Mouse (Mus musculus): Measurements from ENCODE around the gene Fam90a1a. TPM values are rescaled to one million over a fixed set of nuclear protein-coding genes. Genes with fewer than 3 reads are reported as not detected.
"Not testable (repeated sequence)": the region's sequence is repeated elsewhere in the genome, so short reads cannot be mapped to it uniquely, and the experiment has no call there.

Gene Fam90a1a
- not detected in 2 replicates for polyA plus RNA-seq (2015; fragmentation: Nextera tagmentation; extraction: Ambion mirVana)

DNA sequence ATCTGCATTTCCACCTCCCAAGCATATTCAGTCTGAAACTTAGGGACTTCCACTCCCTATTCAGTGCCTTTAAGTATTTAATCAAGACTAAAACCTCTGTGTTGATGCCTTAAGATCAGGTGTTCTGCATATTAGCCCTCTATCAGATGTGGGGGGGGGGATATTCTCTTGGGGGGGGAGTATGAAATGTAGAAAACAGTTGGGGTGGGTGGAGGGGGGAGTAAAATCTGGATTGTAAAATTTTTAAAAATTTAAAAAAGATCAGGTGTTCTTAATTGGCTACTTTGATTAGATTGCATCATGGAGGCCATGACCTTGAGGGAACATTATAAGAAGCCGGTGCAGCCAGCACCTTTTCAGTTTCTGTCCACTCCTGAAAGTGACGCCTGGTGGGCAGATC, at the start of gene Fam90a1a:
TSS of gene Fam90a1a (plus strand) at position 301 of the 400 bp plus-strand sequence.
- Histone ChIP-seq H3K4me1 (replicated peaks) (no peaks in the 10 kb centered on the region), H3K4me3 (replicated peaks) (no peak within 1 kb of the TSS), H3K4me2 (no peak within 1 kb of the TSS), H3K9me3 (replicated peaks) (no peaks in the 10 kb centered on the region), H3K9ac (no peak within 1 kb of the TSS), H3K36me3 (no peaks in the 10 kb centered on the region), H3K27ac (no peak within 1 kb of the TSS), H3K27me3 (no peaks in the 10 kb centered on the region)
- no peak for ATAC-seq (ENCODE audit: low read depth)
- DNase-seq: no peak
- 80% methylated on average over 2 of the region's 2 CpGs for WGBS (ENCODE audit: insufficient replicate concordance)

DNA sequence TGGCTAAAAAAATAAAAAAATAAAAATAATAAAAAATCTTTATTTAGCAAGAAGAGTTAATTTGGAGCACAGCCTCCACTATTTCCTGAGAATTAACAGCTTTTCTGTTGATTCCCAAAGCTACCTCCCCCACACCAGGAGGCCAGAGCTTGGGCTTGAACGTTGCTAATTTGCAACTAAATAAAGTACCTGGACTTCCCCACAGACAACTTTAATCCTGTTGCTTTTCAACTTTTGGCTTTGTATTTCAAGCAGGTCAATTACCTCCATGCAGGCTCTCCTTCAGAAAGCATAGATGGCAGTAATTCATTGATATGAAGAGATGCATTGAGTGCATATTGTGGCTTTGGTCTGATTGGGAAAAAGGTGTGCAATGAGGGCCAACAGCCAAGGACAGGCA, 46.6 kb upstream of the Fam90a1a start:
- no peaks in the 10 kb centered on the region for H3K36me3 ChIP-seq
- no peak overlapping the region for H3K9ac ChIP-seq
- ATAC-seq (ENCODE audit: low read depth) (no peak), DNase-seq (no peak)
- no peak overlapping the region for H3K4me3 ChIP-seq (replicated peaks)
- H3K27ac ChIP-seq: no peak overlapping the region
- WGBS (ENCODE audit: insufficient replicate concordance): 22% methylated on average over 1 of the region's 1 CpGs
- no peaks in the 10 kb centered on the region for H3K9me3 ChIP-seq (replicated peaks)
- no peak overlapping the region for H3K4me2 ChIP-seq
- H3K27me3 ChIP-seq: no peaks in the 10 kb centered on the region
- no peaks in the 10 kb centered on the region for H3K4me1 ChIP-seq (replicated peaks)

DNA sequence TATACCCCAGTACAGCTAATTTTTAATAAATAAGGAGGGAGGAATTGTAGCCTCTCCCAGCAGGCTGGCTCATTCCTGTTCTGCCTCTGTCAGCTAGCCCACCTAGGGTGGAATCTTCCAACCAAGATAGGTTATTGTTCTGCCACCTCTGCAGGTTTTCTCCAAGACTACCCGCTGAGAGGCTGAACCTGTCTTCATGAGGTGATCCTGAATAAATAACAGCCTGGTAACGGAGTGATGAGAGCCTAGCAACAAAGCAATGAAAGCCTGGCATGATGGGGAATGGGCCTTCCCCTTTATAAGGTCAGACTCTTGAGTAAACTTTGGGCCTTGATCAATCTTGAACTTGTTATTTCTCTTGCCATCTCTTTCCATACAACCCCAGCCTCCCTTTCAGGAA, 46.0 kb upstream of the Fam90a1a start:
- 20% methylated on average over 2 of the region's 2 CpGs for WGBS (ENCODE audit: insufficient replicate concordance)

DNA sequence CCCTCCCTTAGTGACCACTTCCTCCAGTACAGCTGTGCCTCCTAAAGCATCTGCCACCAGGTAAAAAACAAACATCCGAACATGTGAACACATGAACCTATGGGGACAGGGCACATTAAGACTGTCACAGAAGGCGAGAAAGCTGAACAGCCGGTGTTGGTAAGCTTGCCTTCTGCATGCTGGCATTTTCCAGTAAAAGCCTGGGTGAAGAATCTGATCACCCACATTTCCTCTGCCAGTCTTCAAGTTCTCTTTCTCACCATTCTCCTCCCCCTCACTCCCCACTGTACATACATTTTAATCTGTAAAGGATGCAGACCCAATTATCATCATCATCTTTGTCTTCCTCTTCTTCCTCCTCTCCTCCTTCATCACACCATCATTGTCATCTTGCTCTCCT, 42.9 kb upstream of the Fam90a1a start:
- ATAC-seq (ENCODE audit: low read depth): no peak
- WGBS (ENCODE audit: insufficient replicate concordance): 68% methylated on average over 3 of the region's 3 CpGs

More for the DNA sequence above, 46.0 kb upstream of the Fam90a1a start:
- Histone ChIP-seq H3K27me3 (no peaks in the 10 kb centered on the region), H3K4me1 (replicated peaks) (no peaks in the 10 kb centered on the region), H3K9me3 (replicated peaks) (no peaks in the 10 kb centered on the region), H3K9ac (no peak overlapping the region), H3K36me3 (no peaks in the 10 kb centered on the region), H3K4me3 (replicated peaks) (no peak overlapping the region), H3K27ac (no peak overlapping the region), H3K4me2 (no peak overlapping the region)
- ATAC-seq (ENCODE audit: low read depth) (no peak), DNase-seq (no peak)

DNA sequence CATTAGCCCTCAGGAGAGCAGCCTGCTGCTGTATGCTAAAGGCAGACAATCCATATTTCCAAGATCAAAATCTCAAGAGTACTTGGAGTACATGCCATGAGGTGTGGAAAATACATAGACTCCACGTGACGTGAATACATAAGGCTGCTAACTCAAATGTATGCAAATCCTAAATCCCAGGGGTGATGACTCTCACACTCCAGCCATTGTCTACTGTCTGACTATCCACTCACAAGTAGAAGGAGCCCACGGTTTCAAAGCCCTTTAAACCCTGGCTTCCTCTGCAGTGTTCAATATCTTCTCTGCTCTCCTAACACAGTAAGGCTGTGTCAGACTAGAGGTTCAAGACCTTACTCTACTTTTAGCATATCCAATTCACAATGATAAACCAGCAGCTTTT, 27.8 kb upstream of the Fam90a1a start:
- not testable (repeated sequence) for ATAC-seq (ENCODE audit: low read depth); H3K27ac ChIP-seq; H3K4me2 ChIP-seq; H3K36me3 ChIP-seq; H3K9me3 ChIP-seq (replicated peaks); H3K27me3 ChIP-seq; DNase-seq; H3K9ac ChIP-seq; H3K4me3 ChIP-seq (replicated peaks); H3K4me1 ChIP-seq (replicated peaks)
- 80% methylated on average over 3 of the region's 3 CpGs for WGBS (ENCODE audit: insufficient replicate concordance)

More for the DNA sequence above, 42.9 kb upstream of the Fam90a1a start:
- Histone ChIP-seq H3K4me1 (replicated peaks) (no peaks in the 10 kb centered on the region), H3K4me3 (replicated peaks) (no peak overlapping the region), H3K27me3 (no peaks in the 10 kb centered on the region), H3K9ac (no peak overlapping the region), H3K9me3 (replicated peaks) (no peaks in the 10 kb centered on the region), H3K27ac (no peak overlapping the region), H3K36me3 (no peaks in the 10 kb centered on the region), H3K4me2 (no peak overlapping the region)
- DNase-seq: no peak

DNA sequence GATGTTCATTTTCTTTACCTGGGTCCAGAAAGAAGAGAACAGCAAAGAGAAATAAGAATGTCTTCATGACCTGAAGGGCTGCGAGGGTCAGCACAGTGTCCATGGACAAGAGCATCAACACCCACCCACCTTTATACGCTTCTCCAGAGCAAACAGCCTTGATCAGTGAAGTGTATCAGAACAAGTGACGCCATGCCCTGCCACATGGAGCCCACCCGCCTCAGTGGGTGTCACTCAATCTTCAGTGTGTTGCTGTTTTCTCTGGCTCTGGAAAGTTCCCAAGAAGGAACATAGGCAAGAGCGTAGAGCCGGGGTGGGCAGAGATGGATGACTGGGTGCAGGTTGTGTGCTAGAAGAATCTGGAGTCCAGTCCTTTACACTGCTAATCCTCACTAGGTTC, 25.9 kb upstream of the Fam90a1a start, which contains the start of gene Defb15:
TSS of gene Defb15 (minus strand) at position 101 of the 400 bp plus-strand sequence.
- ATAC-seq (ENCODE audit: low read depth): no peak
- Histone ChIP-seq H3K27me3 (no peaks in the 10 kb centered on the region), H3K4me3 (replicated peaks) (no peak within 1 kb of the TSS), H3K36me3 (no peaks in the 10 kb centered on the region), H3K9me3 (replicated peaks) (no peaks in the 10 kb centered on the region), H3K27ac (no peak within 1 kb of the TSS), H3K4me2 (no peak within 1 kb of the TSS), H3K4me1 (replicated peaks) (no peaks in the 10 kb centered on the region), H3K9ac (no peak within 1 kb of the TSS)
- no peak for DNase-seq
- 71% methylated on average over 6 of the region's 6 CpGs for WGBS (ENCODE audit: insufficient replicate concordance)

DNA sequence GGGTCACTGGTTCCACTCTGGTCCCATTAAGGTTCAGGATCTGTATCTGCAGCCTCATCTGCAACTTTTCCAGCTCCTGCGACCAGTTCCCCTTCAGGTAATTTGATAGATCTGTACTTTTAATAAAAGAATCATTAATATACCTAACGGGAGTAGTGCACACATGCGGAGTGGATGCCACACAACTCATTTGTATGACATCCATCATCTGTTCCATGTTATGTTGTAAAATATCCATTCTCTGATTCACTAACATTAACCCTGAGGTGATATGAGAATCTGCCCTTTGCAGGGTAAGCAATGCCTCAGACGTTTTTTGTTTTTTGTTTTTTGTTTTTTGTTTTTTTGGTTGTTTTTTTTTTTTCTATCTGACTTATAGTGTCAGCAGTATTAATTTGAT, 20.5 kb upstream of the Fam90a1a start, which contains the start of gene Defb35:
TSS of gene Defb35 (plus strand) at position 301 of the 400 bp plus-strand sequence.
- not testable (repeated sequence) for ATAC-seq (ENCODE audit: low read depth); H3K27ac ChIP-seq; DNase-seq; H3K9ac ChIP-seq; H3K27me3 ChIP-seq; H3K4me2 ChIP-seq; H3K9me3 ChIP-seq (replicated peaks); H3K36me3 ChIP-seq; H3K4me1 ChIP-seq (replicated peaks); H3K4me3 ChIP-seq (replicated peaks)
- WGBS (ENCODE audit: insufficient replicate concordance): 62% methylated on average over 4 of the region's 4 CpGs

DNA sequence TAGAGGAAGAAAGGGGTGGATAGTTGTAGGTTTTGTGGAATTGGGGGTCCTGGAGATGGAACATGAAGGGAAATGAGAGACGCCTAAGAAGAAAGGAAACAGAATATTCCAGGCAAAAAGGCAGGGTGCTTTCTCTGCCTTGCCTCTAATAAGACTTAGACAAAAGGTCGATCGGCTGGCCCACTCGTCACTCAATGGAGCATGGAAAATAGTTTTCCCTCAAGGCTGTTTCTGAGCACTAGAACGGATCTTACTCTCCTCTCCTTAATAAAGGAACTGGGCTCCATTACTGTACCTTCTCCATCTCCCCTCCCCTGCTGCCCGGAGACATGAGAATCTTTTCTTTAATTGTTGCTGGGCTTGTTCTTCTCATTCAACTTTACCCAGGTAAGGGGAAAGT, 12.1 kb upstream of the Fam90a1a start, which contains the start of gene Defb13:
TSS of gene Defb13 (plus strand) at position 301 of the 400 bp plus-strand sequence.
- H3K4me3 ChIP-seq (replicated peaks): no peak within 1 kb of the TSS
- H3K4me1 ChIP-seq (replicated peaks): no peaks in the 10 kb centered on the region
- ATAC-seq (ENCODE audit: low read depth): no peak
- H3K9ac ChIP-seq: no peak within 1 kb of the TSS
- no peak within 1 kb of the TSS for H3K4me2 ChIP-seq
- no peaks in the 10 kb centered on the region for H3K36me3 ChIP-seq
- 69% methylated on average over 6 of the region's 6 CpGs for WGBS (ENCODE audit: insufficient replicate concordance)
- no peaks in the 10 kb centered on the region for H3K27me3 ChIP-seq
- H3K27ac ChIP-seq: no peak within 1 kb of the TSS
- DNase-seq: no peak
- H3K9me3 ChIP-seq (replicated peaks): no peaks in the 10 kb centered on the region

DNA sequence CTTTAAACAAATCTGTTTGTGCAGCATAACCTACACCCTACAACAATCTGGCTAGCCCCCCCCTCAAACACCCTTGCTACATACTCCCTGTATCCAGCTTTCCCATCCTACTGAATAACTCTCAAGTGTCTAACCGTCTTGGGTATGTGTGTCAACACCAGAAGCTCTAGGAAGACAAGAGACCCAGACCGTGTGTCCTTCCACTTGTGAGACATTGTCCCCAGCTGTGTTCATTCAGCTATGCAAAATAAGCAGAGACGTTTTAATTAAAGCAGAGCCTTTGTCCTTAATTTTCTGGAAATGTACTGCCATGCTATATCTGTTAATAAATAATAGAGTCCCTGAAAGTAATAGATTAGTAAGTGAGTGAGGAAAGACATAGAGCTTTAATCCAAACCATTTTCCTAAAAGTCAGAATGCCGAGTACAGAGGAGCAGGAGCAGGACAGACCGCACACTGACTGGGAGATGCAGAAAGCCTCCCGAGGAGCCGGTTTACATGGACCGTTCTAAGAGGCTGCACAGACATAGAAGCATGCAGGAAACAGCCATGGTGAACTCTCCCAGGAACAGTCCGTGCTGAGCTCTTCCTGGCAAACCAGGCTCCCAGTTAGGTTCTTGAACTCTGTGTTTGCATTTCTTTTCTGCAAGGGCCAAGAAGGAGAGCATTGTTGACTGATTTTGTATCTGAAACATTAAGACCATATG, 11.1 kb upstream of the Fam90a1a start:
- Histone ChIP-seq H3K9me3 (replicated peaks) (no peaks in the 10 kb centered on the region), H3K36me3 (no peaks in the 10 kb centered on the region), H3K4me3 (replicated peaks) (no peak overlapping the region), H3K4me1 (replicated peaks) (no peaks in the 10 kb centered on the region), H3K27ac (no peak overlapping the region), H3K4me2 (no peak overlapping the region), H3K27me3 (no peaks in the 10 kb centered on the region), H3K9ac (no peak overlapping the region)
- WGBS (ENCODE audit: insufficient replicate concordance): 65% methylated on average over 9 of the region's 9 CpGs
- ATAC-seq (ENCODE audit: low read depth) (no peak), DNase-seq (no peak)

DNA sequence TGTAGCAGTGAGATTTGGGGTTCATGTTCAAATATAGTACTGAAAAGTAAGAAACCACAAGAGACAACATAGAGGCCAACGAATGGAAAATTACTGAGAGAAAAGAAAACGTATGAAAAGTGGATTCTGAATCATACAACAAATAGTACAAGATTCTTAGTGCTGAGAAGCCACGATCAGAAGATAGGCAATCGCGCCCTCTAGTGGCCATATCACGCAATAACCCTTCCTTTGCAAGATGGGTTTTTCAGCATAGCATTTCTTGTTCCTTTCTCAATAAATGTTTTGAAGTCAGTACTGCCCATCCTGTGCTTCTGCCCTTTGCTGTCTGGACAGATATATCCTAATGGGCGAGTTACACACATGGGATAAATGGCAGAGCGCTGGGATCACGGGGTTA, 3.2 kb upstream of the Fam90a1a start:
- DNase-seq (no peak), ATAC-seq (ENCODE audit: low read depth) (no peak)
- Histone ChIP-seq H3K27ac (no peak overlapping the region), H3K9me3 (replicated peaks) (no peaks in the 10 kb centered on the region), H3K36me3 (no peaks in the 10 kb centered on the region), H3K4me3 (replicated peaks) (no peak overlapping the region), H3K4me2 (no peak overlapping the region), H3K9ac (no peak overlapping the region), H3K27me3 (no peaks in the 10 kb centered on the region), H3K4me1 (replicated peaks) (no peaks in the 10 kb centered on the region)
- WGBS (ENCODE audit: insufficient replicate concordance): 3% methylated on average over 9 of the region's 9 CpGs

DNA sequence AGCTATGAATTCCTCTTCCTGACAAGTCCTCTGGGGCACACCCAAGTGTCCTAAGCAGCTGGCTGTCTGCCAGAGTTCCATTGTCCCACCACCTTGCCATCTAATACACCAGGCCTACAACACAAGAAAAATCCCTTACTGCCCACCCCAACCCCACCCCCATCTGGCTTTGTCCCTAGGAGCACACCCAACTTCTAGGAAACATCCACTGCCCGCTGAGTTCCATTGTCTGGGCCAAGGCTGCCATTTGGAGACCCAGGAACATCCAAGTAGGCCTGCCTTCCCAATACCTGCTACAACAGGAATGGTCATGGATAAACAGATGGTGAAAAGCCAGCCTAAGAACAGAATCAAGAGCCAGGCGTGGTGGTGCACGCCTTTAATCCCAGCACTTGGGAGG, 2.2 kb upstream of the Fam90a1a start:
- DNase-seq (no peak), ATAC-seq (ENCODE audit: low read depth) (no peak)
- H3K27me3 ChIP-seq: no peaks in the 10 kb centered on the region
- H3K4me1 ChIP-seq (replicated peaks): no peaks in the 10 kb centered on the region
- H3K9me3 ChIP-seq (replicated peaks): no peaks in the 10 kb centered on the region
- no peak overlapping the region for H3K9ac ChIP-seq
- no peak overlapping the region for H3K27ac ChIP-seq
- no peak overlapping the region for H3K4me2 ChIP-seq
- no peaks in the 10 kb centered on the region for H3K36me3 ChIP-seq
- no peak overlapping the region for H3K4me3 ChIP-seq (replicated peaks)
- WGBS (ENCODE audit: insufficient replicate concordance): 64% methylated on average over 3 of the region's 3 CpGs

DNA sequence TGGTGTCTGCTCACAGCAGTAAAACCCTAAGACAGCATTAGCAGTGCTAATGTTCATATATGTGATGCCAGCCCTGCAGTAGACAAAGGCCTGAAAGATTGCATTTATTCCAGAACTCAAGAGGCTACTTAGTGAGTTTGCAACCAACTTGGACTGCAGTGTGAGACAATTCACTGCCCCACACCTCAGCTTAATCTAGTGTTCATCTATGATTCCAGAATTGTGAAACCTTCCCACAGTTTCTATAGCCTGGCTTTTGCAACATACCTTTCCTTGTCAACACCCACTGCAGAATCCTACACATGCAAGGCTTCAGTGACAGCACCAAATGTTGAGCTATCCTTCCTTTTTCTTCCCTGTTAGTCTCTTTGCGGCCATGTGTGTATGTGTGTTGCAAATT, 8.1 kb downstream of the Fam90a1a start:
- Histone ChIP-seq H3K9ac (no peak overlapping the region), H3K27ac (no peak overlapping the region), H3K4me3 (replicated peaks) (no peak overlapping the region), H3K4me2 (no peak overlapping the region), H3K36me3 (no peaks in the 10 kb centered on the region), H3K4me1 (replicated peaks) (no peaks in the 10 kb centered on the region), H3K27me3 (no peaks in the 10 kb centered on the region), H3K9me3 (replicated peaks) (no peaks in the 10 kb centered on the region)
- no peak for DNase-seq
- WGBS (ENCODE audit: insufficient replicate concordance): 60% methylated on average over 1 of the region's 1 CpGs
- no peak for ATAC-seq (ENCODE audit: low read depth)
